Mouse (Mus musculus) forebrain, embryonic 12.5 days (tissue): ENCODE measurements at regions not wholly inside any gene's neighbourhood (a gene's known extent, or its start where the extent isn't known, plus 50 kb on each side); places are given as distances from the start of the nearest gene placed in this dataset.
A peak's percentile ranks its signal among the peaks of the same experiment; 100 is the strongest.

ENCODE experiments used
- ATAC-seq: fragments of 200-750 bp; cut with Nextera tagmentation; 2 replicates; pipeline ENCODE4 v1.8.0; 2017; ENCODE audit warnings: moderate TSS enrichment; ENCODE audit not compliant: low FRiP score
- H3K27ac ChIP-seq: fragments of 300-500 bp; sonication (generic); 2 replicates; pipeline ENCODE4 v1.5.1; 2016; ENCODE audit warnings: mild to moderate bottlenecking
- H3K27me3 ChIP-seq: fragments of 300-500 bp; sonication (generic); 2 replicates; pipeline ENCODE4 v1.6.1; 2016; ENCODE audit warnings: mild to moderate bottlenecking
- H3K36me3 ChIP-seq: fragments of 300-500 bp; sonication (generic); replicated peaks from 2 replicates; pipeline ENCODE4 v1.6.1; 2016; ENCODE audit warnings: mild to moderate bottlenecking
- H3K4me1 ChIP-seq: fragments of 300-500 bp; sonication (generic); 2 replicates; pipeline ENCODE4 v1.6.1; 2016
- H3K4me2 ChIP-seq: fragments of 300-500 bp; sonication (generic); 2 replicates; pipeline ENCODE4 v1.6.1; 2016; ENCODE audit warnings: mild to moderate bottlenecking, moderate library complexity
- H3K4me3 ChIP-seq: fragments of 300-500 bp; sonication (generic); replicated peaks from 2 replicates; pipeline ENCODE4 v1.5.1; 2016; ENCODE audit warnings: mild to moderate bottlenecking
- H3K9ac ChIP-seq: fragments of 300-500 bp; sonication (generic); 2 replicates; pipeline ENCODE4 v1.6.1; 2016; ENCODE audit warnings: mild to moderate bottlenecking
- H3K9me3 ChIP-seq: fragments of 300-500 bp; sonication (generic); 2 replicates; pipeline ENCODE4 v1.6.1; 2016
- WGBS: fragments of 180-500 bp; shearing (Covaris S2); methylation state at CpG from one replicate; pipeline ENCODE4 v1.1.7; 2016; 5-methylcytosine and 5-hydroxymethylcytosine counted together

- no peaks in the 10 kb centered on the region for H3K36me3 ChIP-seq
- H3K4me1 ChIP-seq: peaks cover 8% of the 10 kb centered on the region; the same call in 1 of the 2 replicates
- H3K4me3 ChIP-seq: no peak overlapping the region
- no peak overlapping the region for H3K27ac ChIP-seq
- no peaks in the 10 kb centered on the region for H3K27me3 ChIP-seq
- no peak overlapping the region for H3K9ac ChIP-seq
- no peak for ATAC-seq
- WGBS: 67% methylated on average over 3 of the region's 3 CpGs
- no peaks in the 10 kb centered on the region for H3K9me3 ChIP-seq
- H3K4me2 ChIP-seq: no peak overlapping the region
Measured at GRCm38 (mm10) chr2:48620815-48621214, 193.1 kb upstream of the Acvr2a start.

GRCm38 (mm10) chr2:48622316-48622715 is 191.6 kb upstream of the Acvr2a start:
- no peak for ATAC-seq
- WGBS: 82% methylated on average over 1 of the region's 1 CpGs
- H3K27ac ChIP-seq: no peak overlapping the region
- no peaks in the 10 kb centered on the region for H3K9me3 ChIP-seq
- no peak overlapping the region for H3K4me3 ChIP-seq
- no peak overlapping the region for H3K4me2 ChIP-seq
- peaks cover 4% of the 10 kb centered on the region; the same call in 1 of the 2 replicates for H3K4me1 ChIP-seq
- no peaks in the 10 kb centered on the region for H3K27me3 ChIP-seq
- no peaks in the 10 kb centered on the region for H3K36me3 ChIP-seq
- no peak overlapping the region for H3K9ac ChIP-seq

GRCm38 (mm10) chr2:48624040-48624439 is 189.9 kb upstream of the Acvr2a start:
- peaks cover 4% of the 10 kb centered on the region; the same call in 1 of the 2 replicates for H3K4me1 ChIP-seq
- H3K27me3 ChIP-seq: no peaks in the 10 kb centered on the region
- H3K4me2 ChIP-seq: no peak overlapping the region
- no peaks in the 10 kb centered on the region for H3K9me3 ChIP-seq
- no peak overlapping the region for H3K4me3 ChIP-seq
- ATAC-seq: peak; percentile 44; the same call in 1 of the 2 replicates
- H3K9ac ChIP-seq: no peak overlapping the region
- H3K36me3 ChIP-seq: no peaks in the 10 kb centered on the region
- WGBS: 67% methylated on average over 6 of the region's 6 CpGs
- H3K27ac ChIP-seq: no peak overlapping the region

- Histone ChIP-seq H3K9ac (no peak overlapping the region), H3K9me3 (no peaks in the 10 kb centered on the region), H3K27ac (no peak overlapping the region), H3K27me3 (no peaks in the 10 kb centered on the region), H3K4me3 (no peak overlapping the region), H3K4me1 (peaks cover 8% of the 10 kb centered on the region), H3K36me3 (no peaks in the 10 kb centered on the region), H3K4me2 (no peak overlapping the region)
- WGBS: 91% methylated on average over 2 of the region's 2 CpGs
- no peak for ATAC-seq
Measured at GRCm38 (mm10) chr2:48624461-48624860, 189.4 kb upstream of the Acvr2a start.

- ATAC-seq: no peak
- Histone ChIP-seq H3K4me1 (peaks cover 14% of the 10 kb centered on the region), H3K4me3 (no peak overlapping the region), H3K36me3 (no peaks in the 10 kb centered on the region), H3K9me3 (no peaks in the 10 kb centered on the region), H3K27ac (no peak overlapping the region), H3K27me3 (no peaks in the 10 kb centered on the region), H3K9ac (no peak overlapping the region), H3K4me2 (no peak overlapping the region)
- 87% methylated on average over 4 of the region's 4 CpGs for WGBS
Measured at GRCm38 (mm10) chr2:48627011-48627410, 186.9 kb upstream of the Acvr2a start.

- H3K4me2 ChIP-seq: no peak overlapping the region
- no peak overlapping the region for H3K4me3 ChIP-seq
- peaks cover 19% of the 10 kb centered on the region for H3K4me1 ChIP-seq
- 33% methylated on average over 9 of the region's 9 CpGs for WGBS
- H3K36me3 ChIP-seq: no peaks in the 10 kb centered on the region
- H3K9ac ChIP-seq: no peak overlapping the region
- ATAC-seq: peak; percentile 68; the same call in 1 of the 2 replicates
- H3K27ac ChIP-seq: peak overlapping the region; percentile 33
- no peaks in the 10 kb centered on the region for H3K27me3 ChIP-seq
- no peaks in the 10 kb centered on the region for H3K9me3 ChIP-seq
Measured at GRCm38 (mm10) chr2:48629106-48630050, 184.5 kb upstream of the Acvr2a start.

- ATAC-seq: peak; percentile 85
- H3K4me1 ChIP-seq: peaks cover 19% of the 10 kb centered on the region
Measured at GRCm38 (mm10) chr2:48634456-48635174, 179.3 kb upstream of the Acvr2a start.

GRCm38 (mm10) chr2:48636108-48636507 is 177.8 kb upstream of the Acvr2a start:
- Histone ChIP-seq H3K4me3 (no peak overlapping the region), H3K4me2 (no peak overlapping the region), H3K9ac (no peak overlapping the region), H3K27me3 (no peaks in the 10 kb centered on the region), H3K36me3 (no peaks in the 10 kb centered on the region), H3K27ac (no peak overlapping the region), H3K9me3 (no peaks in the 10 kb centered on the region), H3K4me1 (peaks cover 17% of the 10 kb centered on the region)
- 78% methylated on average over 2 of the region's 2 CpGs for WGBS
- ATAC-seq: no peak

More at GRCm38 (mm10) chr2:48634456-48635174, 179.3 kb upstream of the Acvr2a start:
- Histone ChIP-seq H3K27ac (no peak overlapping the region), H3K9ac (no peak overlapping the region), H3K36me3 (no peaks in the 10 kb centered on the region), H3K4me2 (no peak overlapping the region), H3K4me3 (no peak overlapping the region), H3K27me3 (no peaks in the 10 kb centered on the region), H3K9me3 (no peaks in the 10 kb centered on the region)
- WGBS: 46% methylated on average over 10 of the region's 10 CpGs

- no peak overlapping the region for H3K4me2 ChIP-seq
- H3K9ac ChIP-seq: no peak overlapping the region
- no peaks in the 10 kb centered on the region for H3K9me3 ChIP-seq
- WGBS: 89% methylated on average over 3 of the region's 3 CpGs
- no peaks in the 10 kb centered on the region for H3K36me3 ChIP-seq
- no peaks in the 10 kb centered on the region for H3K27me3 ChIP-seq
- H3K27ac ChIP-seq: no peak overlapping the region
- no peaks in the 10 kb centered on the region for H3K4me1 ChIP-seq
- no peak overlapping the region for H3K4me3 ChIP-seq
- ATAC-seq: no peak
Measured at GRCm38 (mm10) chr2:48644114-48644513, 169.8 kb upstream of the Acvr2a start.

GRCm38 (mm10) chr2:48650281-48650680 is 163.6 kb upstream of the Acvr2a start:
- Histone ChIP-seq H3K9me3 (no peaks in the 10 kb centered on the region), H3K4me2 (no peak overlapping the region), H3K27me3 (no peaks in the 10 kb centered on the region), H3K4me3 (no peak overlapping the region), H3K36me3 (no peaks in the 10 kb centered on the region), H3K9ac (no peak overlapping the region), H3K27ac (no peak overlapping the region), H3K4me1 (no peaks in the 10 kb centered on the region)
- 71% methylated on average over 2 of the region's 2 CpGs for WGBS
- ATAC-seq: no peak

GRCm38 (mm10) chr2:48661222-48661621 is 152.7 kb upstream of the Acvr2a start:
- WGBS: 14% methylated on average over 1 of the region's 1 CpGs

GRCm38 (mm10) chr2:48665103-48665502 is 148.8 kb upstream of the Acvr2a start:
- no peak for ATAC-seq
- Histone ChIP-seq H3K27ac (no peak overlapping the region), H3K4me2 (no peak overlapping the region), H3K4me1 (no peaks in the 10 kb centered on the region), H3K36me3 (no peaks in the 10 kb centered on the region), H3K9ac (no peak overlapping the region), H3K27me3 (no peaks in the 10 kb centered on the region), H3K9me3 (no peaks in the 10 kb centered on the region), H3K4me3 (no peak overlapping the region)
- 68% methylated on average over 2 of the region's 2 CpGs for WGBS

More at GRCm38 (mm10) chr2:48661222-48661621, 152.7 kb upstream of the Acvr2a start:
- no peak overlapping the region for H3K9ac ChIP-seq
- ATAC-seq: no peak
- H3K4me2 ChIP-seq: no peak overlapping the region
- H3K4me3 ChIP-seq: no peak overlapping the region
- no peaks in the 10 kb centered on the region for H3K9me3 ChIP-seq
- no peak overlapping the region for H3K27ac ChIP-seq
- no peaks in the 10 kb centered on the region for H3K36me3 ChIP-seq
- no peaks in the 10 kb centered on the region for H3K27me3 ChIP-seq
- H3K4me1 ChIP-seq: no peaks in the 10 kb centered on the region
